Mouse (Mus musculus): ENCODE data around the gene Prpf38b.
A peak's percentile ranks its signal among the peaks of the same experiment; 100 is the strongest.
"Not testable (repeated sequence)": the region's sequence is repeated elsewhere in the genome, so short reads cannot be mapped to it uniquely, and the experiment has no call there.

Gene Prpf38b

DNA sequence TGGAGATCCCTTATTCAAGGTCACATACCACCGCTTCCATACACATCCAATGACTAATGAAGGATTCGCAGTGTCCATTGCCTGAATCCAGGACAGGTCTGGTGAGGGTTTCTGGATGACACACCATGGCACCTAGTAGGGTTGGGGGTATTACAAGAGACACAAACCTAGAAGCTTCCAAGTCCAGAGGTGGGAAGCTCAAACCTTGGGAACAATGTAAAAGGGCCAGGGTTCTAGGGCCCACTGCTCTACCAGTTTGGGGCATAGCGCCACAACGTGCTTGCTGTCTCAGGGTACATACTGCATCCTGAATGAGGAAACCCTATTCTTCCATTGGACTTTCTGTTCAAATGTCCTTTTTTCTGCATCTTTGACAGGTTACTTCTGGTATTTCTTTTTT, 12.9 kb downstream of the Prpf38b start:
- DNase-seq, result no peak

GRCm38 (mm10) chr3:108892914-108893313, 18.6 kb downstream of the Prpf38b start:
- no peak for DNase-seq

DNA sequence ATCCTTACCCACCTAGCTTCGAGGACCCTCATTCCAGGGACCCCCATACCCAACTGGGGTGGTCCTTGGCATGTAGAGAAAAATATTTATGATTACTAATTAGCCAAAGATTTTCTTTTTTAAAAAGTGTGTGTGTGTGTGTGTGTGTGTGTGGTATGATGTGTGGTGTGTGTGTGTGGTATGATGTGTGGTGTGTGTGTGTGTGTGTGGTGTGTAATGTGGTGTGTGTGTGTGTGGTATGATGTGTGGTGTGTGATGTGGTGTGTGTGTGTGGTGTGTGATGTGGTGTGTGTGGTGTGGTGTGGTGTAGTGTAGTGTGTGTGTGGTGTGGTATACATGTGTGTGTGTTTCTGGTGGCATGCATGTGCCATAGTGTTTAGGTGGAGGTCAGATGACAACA, 19.4 kb downstream of the Prpf38b start:
- DNase-seq, result no peak

- no peak for DNase-seq
Measured at GRCm38 (mm10) chr3:108889908-108890307, 21.6 kb downstream of the Prpf38b start, which contains the start of gene Fndc7. Fndc7 (minus strand) TSS chr3:108890008.

GRCm38 (mm10) chr3:108887618-108887975, 23.9 kb downstream of the Prpf38b start:
- DNase-seq, result no peak

DNA sequence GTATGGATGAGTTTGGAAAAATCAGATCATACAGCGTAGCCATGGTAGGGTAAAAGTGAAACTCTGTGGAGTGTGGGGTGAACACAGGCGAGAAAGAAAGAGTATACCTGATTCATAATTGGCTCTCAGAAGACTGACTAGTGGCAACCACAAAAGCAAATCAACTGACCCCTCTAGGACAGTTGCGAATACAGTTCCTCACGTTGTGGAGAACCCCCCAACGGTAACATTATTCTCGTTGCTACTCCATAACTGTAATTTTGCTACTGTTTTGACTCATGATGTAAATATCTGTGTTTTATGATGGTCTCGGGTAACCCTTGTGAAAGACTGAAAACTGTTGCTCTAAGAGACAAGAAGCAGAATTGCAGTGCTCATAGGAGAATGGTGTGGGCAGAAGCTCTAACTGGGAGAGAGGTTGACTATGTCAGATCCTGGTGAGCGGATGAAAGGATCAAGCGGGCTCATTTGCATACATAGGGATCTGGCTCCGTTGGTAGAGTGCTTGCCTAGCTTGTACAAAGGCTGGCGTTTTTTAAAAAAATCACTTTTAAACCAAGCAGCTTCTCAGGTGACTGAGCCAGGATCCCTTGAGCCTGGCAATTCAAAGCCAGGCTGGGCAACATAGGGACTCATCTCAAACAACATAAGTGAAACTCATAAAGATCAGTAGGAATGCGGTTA, 24.5 kb downstream of the Prpf38b start:
- DNase-seq, result no peak

DNA sequence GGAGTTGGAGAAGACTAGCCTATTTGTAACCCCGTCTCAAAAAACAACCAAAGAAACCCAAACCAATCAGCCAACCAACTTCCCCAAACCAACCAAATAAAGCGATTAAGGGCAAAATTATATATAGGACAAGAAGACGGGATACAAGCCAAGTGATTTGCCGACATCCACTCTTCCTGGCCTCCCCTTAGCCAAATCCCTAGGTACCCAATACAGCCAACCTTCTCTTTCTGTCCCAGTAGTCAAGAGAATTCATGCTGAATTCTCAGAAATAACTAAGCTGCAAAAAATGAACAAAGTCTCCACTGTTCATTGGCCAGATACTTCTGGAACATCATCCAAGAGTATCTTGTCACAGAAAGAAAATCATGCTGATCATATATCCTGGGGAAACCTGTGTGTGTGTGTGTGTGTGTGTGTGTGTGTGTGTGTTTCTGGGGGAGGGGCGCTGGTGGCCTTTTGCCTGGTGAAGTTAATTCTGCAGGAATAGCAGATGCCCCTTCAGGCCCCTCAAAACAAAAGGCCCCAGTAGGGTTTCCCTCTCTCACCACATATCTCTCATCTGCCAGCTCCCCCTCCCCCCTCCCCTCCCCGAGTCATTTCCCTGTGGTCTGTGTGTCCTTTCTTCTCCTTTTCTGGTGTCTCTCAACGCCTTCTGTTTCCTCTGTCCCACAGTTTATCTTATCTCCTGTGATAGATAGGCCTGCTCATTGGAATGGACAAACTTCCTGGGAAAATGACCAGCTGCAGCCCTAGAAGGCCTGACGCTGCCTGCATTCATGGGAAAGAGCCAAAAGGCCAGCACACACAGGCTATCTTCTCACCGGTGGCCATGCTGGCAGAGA, 25.6 kb downstream of the Prpf38b start:
- no peak for DNase-seq

- DNase-seq, result no peak
Measured at GRCm38 (mm10) chr3:108884706-108885289, 26.7 kb downstream of the Prpf38b start.

DNA sequence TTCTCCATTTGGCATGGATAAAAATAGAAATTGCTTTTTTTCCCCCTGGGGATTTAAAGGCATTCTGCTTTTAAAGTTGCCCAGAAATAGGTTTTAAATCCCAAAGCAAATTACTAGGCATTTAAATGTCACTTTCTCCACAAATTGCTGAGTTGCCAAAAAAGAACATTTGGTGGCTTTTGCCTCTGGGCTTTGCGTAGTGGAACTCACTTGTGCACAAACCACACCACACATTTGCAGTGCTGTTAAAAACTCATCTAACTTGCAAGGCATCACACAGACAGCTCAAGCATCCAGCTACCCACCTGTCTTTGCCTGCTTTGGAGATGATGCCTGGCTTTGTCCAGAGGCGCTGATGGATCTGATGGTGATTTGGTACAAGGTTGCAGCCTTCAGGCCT, 28.5 kb downstream of the Prpf38b start:
- DNase-seq, result no peak

- not testable (repeated sequence) for DNase-seq
Measured at GRCm38 (mm10) chr3:108881873-108882272, 29.7 kb downstream of the Prpf38b start.

DNA sequence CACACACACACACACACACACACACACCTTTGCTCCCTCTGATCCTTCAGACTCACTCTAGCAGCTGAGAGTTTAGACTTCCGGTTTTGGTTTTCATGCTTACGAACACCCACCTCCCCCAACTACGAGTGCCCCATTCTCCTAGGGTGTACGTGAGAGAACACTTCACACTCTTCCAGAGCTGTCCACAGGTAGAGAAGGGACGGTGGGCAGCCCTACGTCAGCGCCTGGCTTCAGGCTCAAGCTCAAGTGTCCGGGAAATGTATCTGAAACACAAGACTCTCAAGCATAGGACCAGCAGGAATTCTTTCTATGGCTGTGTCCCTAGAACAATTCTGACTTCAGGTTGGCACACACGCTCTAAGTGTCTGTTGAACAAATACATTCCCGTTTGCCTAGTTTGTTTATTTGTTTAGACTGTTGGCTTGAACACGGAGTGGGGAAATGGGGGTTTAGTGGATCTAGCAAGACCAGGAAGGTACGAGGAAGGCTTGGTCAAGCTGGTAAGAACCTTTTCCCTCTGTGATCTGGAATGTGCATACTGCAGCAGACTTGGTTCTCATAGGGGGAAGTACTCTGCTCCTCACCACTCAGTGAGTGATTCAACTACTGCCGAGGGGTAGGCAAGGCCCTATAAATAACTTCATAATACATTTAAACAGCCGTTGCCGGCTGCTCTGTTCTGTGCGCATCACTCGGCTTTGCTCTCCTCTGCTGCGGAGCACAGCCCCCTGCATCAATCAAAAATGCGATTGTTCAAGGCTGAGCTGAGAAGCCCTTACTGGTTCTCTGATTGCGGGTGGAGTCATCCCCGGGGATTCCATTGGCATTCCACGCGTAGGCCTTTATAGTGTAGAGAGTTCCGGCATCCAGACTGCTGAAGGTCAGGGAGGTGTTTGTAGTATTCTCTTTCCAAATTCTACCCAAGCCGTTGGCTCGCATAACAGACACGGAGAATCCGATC, 30.7 kb downstream of the Prpf38b start:
- peak; percentile 57 for DNase-seq

DNA sequence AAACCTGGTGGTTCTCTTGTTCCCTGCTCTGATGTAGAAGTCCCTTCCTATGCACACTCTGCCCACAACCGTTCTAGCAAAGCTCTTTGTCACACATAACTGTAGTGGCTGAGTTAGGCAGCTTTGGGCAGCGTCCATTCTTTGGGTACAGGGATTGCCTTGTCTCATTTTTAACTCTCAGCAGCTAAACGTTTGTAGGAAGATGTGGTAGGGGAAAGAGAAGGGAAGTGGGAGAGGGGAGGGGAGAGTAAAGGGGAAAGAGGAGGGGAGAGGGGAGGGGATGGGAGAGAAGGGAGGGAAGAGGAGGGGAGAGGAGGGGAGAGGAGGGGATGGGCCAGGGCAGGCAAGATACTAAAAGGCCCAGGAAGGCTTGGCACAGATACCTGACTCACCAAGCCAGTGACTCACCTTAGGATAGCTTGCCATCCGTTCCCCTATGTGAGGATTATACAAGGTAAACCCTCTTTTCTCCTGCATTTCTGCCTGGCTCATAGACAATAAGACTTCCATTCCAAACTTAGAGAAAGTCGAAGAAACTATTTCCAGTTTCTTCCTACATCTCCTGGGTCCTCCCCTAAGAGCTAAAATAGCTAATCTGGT, 31.6 kb downstream of the Prpf38b start:
- DNase-seq, result no peak

DNA sequence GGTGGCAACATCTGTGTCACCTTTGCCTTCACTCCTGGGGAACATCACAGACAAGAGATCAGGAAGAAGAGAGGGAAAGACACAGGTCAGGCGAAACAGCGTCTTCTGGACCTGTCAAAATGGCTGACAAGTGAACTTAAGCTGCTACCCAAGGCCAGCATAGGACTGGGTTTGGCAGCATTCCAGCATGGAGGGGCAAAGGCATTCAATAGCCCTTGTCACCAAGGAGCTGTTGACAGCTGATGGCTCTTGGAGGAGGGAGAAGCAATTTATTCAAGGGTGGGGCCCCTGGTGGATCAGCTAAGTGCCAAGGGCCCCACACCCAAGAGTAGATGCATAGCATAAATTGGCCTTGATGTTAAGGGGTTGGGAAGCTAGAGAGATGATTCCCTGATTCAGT, 32.4 kb downstream of the Prpf38b start:
- no peak for DNase-seq

GRCm38 (mm10) chr3:108870631-108871030, 40.9 kb downstream of the Prpf38b start:
- no peak for DNase-seq

DNA sequence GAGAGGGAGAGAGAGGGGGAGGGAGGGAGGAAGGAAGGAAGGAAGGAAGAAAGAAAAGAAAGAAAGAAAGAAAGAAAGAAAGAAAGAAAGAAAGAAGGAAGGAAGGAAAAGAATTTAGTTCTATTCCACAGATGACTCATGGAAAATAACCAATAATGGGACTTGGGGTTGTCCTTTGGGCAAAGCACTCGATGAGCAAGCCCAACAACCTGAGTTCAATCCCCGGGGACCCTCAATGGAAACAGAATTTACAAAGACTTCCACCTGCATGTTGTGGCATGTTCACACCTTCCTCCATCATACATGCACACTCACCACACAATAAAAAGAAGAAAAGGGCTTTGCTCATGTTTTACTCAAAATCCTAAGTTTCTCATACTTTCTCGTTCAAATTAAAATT, 44.1 kb downstream of the Prpf38b start:
- no peak for DNase-seq

DNA sequence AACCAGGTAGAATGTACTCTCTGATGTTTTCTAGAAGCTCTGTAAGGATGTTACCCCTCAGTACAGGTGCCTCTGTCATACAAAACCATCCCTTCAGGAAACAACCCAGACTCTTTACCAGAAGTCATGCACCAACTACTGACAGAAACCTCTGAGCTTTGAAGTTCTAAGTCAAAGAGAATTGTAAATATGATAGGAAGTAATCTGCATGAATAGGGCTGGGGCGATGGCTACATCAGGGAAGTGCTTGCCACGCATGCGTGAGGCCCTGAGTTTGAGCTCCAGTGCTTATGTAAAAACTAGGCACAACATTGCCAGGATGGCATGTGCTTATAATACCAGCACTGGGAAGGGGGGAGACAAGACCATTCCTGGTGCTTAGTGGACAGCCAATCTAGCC, 45.9 kb downstream of the Prpf38b start:
- DNase-seq, result no peak

DNA sequence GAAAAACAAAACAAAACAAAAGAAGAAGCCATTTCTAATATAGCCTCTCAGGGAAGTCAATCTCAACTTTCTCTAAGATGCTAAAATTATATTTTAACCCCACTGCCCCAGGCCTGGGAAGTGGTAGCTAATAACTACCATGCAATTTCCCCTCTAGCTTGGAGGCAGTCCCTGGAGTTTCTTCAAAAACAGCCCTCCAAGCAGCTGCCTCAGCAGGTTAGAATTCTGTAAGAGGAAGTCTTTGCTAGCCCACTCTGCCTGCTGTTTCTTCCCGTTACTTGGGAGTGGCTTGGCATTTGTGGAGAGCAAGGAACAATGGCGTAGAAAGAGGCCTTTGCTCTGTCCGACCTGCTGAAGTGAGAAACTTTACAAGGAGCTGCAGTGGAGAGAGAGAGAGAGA, 46.4 kb downstream of the Prpf38b start:
- no peak for DNase-seq

- no peak for DNase-seq
Measured at GRCm38 (mm10) chr3:108863091-108863490, 48.4 kb downstream of the Prpf38b start.

GRCm38 (mm10) chr3:108862282-108862681, 49.2 kb downstream of the Prpf38b start:
- DNase-seq, result not testable (repeated sequence)

DNA sequence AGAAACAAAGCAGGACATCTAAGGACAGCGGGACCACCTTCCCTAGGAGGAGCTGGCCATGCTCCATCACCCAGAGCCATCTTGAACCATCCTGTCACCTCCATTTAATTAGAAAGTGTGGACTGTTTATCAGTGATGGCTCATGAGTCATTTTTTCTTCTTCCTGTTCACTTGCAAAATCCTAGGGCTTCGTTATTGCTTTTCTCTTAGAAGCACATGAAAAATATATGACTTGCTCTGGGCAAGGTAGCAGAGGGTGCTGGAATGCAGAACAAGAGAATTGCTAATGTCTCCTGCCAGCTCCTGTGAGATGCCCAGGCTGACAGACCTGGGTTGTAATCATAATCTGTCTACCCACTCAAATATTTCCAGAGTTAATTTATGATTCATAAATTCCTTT, 50.7 kb downstream of the Prpf38b start:
- DNase-seq, result no peak

DNA sequence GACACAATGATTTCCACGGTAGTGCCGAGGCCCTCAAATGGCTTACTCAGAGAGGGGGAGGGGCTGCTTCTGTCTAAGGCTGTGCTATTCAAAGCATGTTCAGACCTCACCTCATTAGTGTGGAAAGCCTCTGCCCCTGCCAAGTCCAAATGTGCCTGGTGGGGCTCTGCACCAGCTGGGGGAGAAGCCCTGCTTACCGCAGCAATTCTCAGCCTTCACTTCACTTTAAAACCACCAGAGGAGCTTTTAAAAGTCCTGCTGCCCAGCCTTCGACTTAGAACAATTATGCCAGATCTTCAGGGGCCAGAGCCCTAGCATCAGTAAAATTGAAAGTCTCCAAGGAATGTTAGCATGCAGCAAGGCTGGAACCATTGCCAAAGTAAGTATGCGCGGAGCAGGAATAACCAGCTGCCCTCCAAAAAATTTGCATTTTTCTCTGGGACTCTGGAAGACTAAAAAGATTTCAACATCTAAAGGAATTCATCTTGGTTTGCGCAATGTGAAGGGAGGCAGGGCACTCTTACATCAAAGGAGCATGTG, 53.2 kb downstream of the Prpf38b start:
- peak; percentile 41 for DNase-seq

GRCm38 (mm10) chr3:108857714-108858113, 53.8 kb downstream of the Prpf38b start:
- DNase-seq, result no peak
